Mouse (Mus musculus) heart, embryonic 15.5 days (tissue): ENCODE measurements around the gene Frmd4a. TPM values are rescaled to one million over a fixed set of nuclear protein-coding genes. Genes with fewer than 3 reads are reported as not detected.
A peak's percentile ranks its signal among the peaks of the same experiment; 100 is the strongest.
"Not testable (repeated sequence)": the region's sequence is repeated elsewhere in the genome, so short reads cannot be mapped to it uniquely, and the experiment has no call there.

ENCODE experiments used
- ATAC-seq: fragments of 200-750 bp; cut with Nextera tagmentation; replicated peaks from 2 replicates; pipeline ENCODE4 v1.8.0; 2017; ENCODE audit warnings: low read depth, moderate TSS enrichment; ENCODE audit not compliant: insufficient number of reproducible peaks, insufficient read depth, low FRiP score
- H3K27ac ChIP-seq: fragments of 300-500 bp; sonication (generic); 2 replicates; pipeline ENCODE4 v1.5.1; 2015; ENCODE audit warnings: mild to moderate bottlenecking, inconsistent platforms
- H3K27me3 ChIP-seq: fragments of 300-500 bp; sonication (generic); 2 replicates; pipeline ENCODE4 v1.6.1; 2015; ENCODE audit warnings: inconsistent platforms
- H3K36me3 ChIP-seq: fragments of 300-500 bp; sonication (generic); 2 replicates; pipeline ENCODE4 v1.6.1; 2015; ENCODE audit warnings: mild to moderate bottlenecking, inconsistent platforms
- H3K4me1 ChIP-seq: fragments of 300-500 bp; sonication (generic); replicated peaks from 2 replicates; pipeline ENCODE4 v1.6.1; 2015; ENCODE audit warnings: inconsistent platforms
- H3K4me2 ChIP-seq: fragments of 300-500 bp; sonication (generic); 2 replicates; pipeline ENCODE4 v1.6.1; 2015; ENCODE audit warnings: inconsistent platforms, mild to moderate bottlenecking, moderate library complexity
- H3K4me3 ChIP-seq: fragments of 300-500 bp; sonication (generic); 2 replicates; pipeline ENCODE4 v1.5.1; 2015; ENCODE audit warnings: mild to moderate bottlenecking, inconsistent platforms
- H3K9ac ChIP-seq: fragments of 300-500 bp; sonication (generic); 2 replicates; pipeline ENCODE4 v1.6.1; 2015; ENCODE audit warnings: mild to moderate bottlenecking, inconsistent platforms
- H3K9me3 ChIP-seq: fragments of 300-500 bp; sonication (generic); replicated peaks from 2 replicates; pipeline ENCODE4 v1.6.1; 2016; ENCODE audit warnings: inconsistent platforms
- WGBS: fragments of 180-500 bp; shearing (Covaris S2); methylation state at CpG from one replicate; pipeline ENCODE4 v1.1.7; 2015; ENCODE audit warnings: mixed read lengths; 5-methylcytosine and 5-hydroxymethylcytosine counted together
- polyA plus RNA-seq: library from polyadenylated mRNA; unstranded; fragments of >200 nt; fragmentation: Nextera tagmentation; extraction: Ambion mirVana; gene quantifications from 2 replicates; pipeline ENCODE4 v1.2.1, GENCODE M21; 2015

The Frmd4a gene
- polyA plus RNA-seq, 1 experiment from 2014 or later, result 15.6 TPM

DNA sequence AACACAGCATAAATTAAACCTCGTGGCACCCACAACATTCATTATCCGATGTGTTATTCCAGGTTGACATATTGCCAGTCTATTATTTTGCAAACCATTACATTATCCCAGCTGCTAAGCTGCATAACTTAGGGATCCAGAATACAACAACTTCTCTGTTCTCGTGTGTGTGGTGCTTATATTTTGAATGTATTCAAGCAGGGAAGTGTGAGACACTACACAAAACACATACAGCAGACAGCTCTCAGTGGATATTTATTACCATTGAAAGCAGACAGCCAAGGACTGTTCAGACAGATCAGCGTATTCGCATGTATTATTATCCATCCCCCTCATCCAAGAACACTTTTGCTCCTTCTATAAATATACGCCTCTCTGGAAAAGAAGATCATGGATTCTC, 289.6 kb downstream of the Frmd4a start:
- peaks cover 12% of the 10 kb centered on the region for H3K4me1 ChIP-seq
- no peaks in the 10 kb centered on the region for H3K36me3 ChIP-seq
- no peak overlapping the region for H3K9ac ChIP-seq
- no peak overlapping the region for H3K4me3 ChIP-seq
- no peak overlapping the region for H3K27ac ChIP-seq
- H3K9me3 ChIP-seq, result no peaks in the 10 kb centered on the region
- no peak for ATAC-seq
- 63% methylated on average over 6 of the region's 6 CpGs for WGBS
- no peak overlapping the region for H3K4me2 ChIP-seq
- H3K27me3 ChIP-seq, result no peaks in the 10 kb centered on the region

DNA sequence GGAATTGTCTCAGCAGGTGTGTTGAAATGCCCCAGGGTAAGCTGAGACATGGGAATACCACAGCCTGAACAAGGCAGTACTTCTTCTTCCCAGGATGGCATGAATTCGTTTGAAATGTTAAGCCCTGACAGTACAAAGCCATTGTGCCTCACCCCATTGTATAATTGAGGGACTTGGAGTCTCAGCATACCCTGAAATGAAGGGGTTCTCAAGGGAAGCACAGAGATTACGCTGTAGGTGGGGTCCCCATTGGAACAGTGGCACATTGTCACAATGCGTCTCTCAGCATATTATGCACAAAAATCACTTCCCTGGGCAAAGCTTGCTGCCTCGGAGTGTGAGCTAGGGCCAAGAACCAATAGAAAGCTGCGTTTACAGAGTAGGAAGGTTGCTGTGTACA, 297.0 kb downstream of the Frmd4a start:
- Histone ChIP-seq H3K4me3 (no peak overlapping the region), H3K4me1 (peaks cover 4% of the 10 kb centered on the region), H3K27me3 (no peaks in the 10 kb centered on the region), H3K27ac (no peak overlapping the region), H3K36me3 (no peaks in the 10 kb centered on the region), H3K4me2 (no peak overlapping the region), H3K9me3 (no peaks in the 10 kb centered on the region), H3K9ac (no peak overlapping the region)
- no peak for ATAC-seq
- 81% methylated on average over 5 of the region's 5 CpGs for WGBS

GRCm38 (mm10) chr2:4316589-4316988, 299.1 kb downstream of the Frmd4a start:
- WGBS, result 44% methylated on average over 2 of the region's 2 CpGs
- no peak overlapping the region for H3K27ac ChIP-seq
- ATAC-seq, result no peak

DNA sequence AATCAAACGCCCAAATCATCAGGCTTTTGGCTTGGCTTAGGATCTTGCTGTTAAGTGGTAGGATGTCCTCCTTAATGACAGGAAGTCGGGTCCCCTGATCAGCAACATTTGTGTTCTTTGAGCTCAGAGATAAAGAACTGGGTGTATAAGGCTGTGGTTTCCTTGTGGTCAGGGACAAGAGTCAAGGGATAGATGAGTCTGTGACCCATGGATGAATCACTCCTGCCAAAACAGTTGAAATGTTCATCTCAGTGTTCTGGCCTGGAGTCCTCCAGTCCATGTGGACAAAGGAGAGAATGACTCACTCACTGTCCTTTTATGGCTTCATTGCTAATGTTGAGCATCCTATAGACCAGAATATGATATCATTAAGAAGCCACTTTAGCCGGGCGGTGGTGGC, 300.6 kb downstream of the Frmd4a start:
- H3K4me2 ChIP-seq, result no peak overlapping the region
- no peaks in the 10 kb centered on the region for H3K36me3 ChIP-seq
- no peak overlapping the region for H3K4me3 ChIP-seq
- no peak for ATAC-seq
- H3K27ac ChIP-seq, result no peak overlapping the region
- no peak overlapping the region for H3K9ac ChIP-seq
- 50% methylated on average over 4 of the region's 4 CpGs for WGBS
- H3K9me3 ChIP-seq, result no peaks in the 10 kb centered on the region
- no peaks in the 10 kb centered on the region for H3K27me3 ChIP-seq
- no peaks in the 10 kb centered on the region; the same call in 1 of the 2 replicates for H3K4me1 ChIP-seq

More at GRCm38 (mm10) chr2:4316589-4316988, 299.1 kb downstream of the Frmd4a start:
- Histone ChIP-seq H3K4me2 (no peak overlapping the region), H3K4me3 (no peak overlapping the region), H3K4me1 (peaks cover 4% of the 10 kb centered on the region), H3K9ac (no peak overlapping the region), H3K9me3 (no peaks in the 10 kb centered on the region), H3K36me3 (no peaks in the 10 kb centered on the region), H3K27me3 (no peaks in the 10 kb centered on the region)

- Histone ChIP-seq H3K27me3 (no peaks in the 10 kb centered on the region), H3K9ac (no peak overlapping the region), H3K4me2 (peak overlapping the region; percentile 29), H3K4me3 (no peak overlapping the region), H3K4me1 (peaks cover 34% of the 10 kb centered on the region), H3K27ac (peak overlapping the region; percentile 83), H3K36me3 (no peaks in the 10 kb centered on the region), H3K9me3 (no peaks in the 10 kb centered on the region)
- peak; percentile 60 for ATAC-seq
- 37% methylated on average over 9 of the region's 9 CpGs for WGBS
Measured at GRCm38 (mm10) chr2:4326241-4327010, 308.9 kb downstream of the Frmd4a start.

DNA sequence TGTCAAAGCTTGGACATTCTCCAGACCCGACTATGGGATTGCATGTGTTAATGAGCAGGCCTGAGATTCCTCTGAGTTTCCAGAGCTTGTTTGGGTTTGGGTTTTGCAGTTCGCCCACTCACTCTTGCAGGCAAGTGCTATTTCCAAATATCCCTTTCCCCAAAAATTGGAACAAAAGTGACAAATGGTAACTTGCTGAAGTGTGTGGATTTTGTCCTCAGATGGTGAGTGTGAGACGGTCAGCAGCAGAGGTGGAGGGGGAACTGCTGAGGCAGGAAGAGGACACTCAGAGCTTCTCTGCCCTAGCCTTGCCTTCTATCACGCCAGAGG, 309.5 kb downstream of the Frmd4a start:
- H3K9ac ChIP-seq, result no peak overlapping the region
- no peak for ATAC-seq

DNA sequence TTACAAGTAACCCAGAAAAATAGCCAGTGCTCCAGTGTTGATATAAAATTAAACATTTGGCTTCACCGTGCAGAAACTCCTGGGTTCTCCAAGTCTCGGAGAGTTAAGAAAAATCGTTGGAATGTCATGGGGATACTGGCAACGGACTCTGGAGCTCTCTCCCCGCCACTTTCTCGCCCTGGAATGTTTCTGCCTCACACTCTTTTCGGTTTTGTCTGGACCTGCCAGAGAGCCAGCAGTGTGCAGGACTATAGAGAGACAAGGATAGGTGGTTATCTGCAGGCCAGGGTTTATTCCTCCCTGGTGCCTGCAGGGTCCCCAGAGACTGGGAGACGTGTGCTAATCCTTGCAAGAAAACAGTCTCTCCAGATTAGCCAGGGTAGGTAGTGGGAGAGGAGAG, 314.9 kb downstream of the Frmd4a start:
- H3K4me2 ChIP-seq, result no peak overlapping the region
- peak overlapping the region; percentile 55 for H3K27ac ChIP-seq
- no peaks in the 10 kb centered on the region for H3K9me3 ChIP-seq
- H3K27me3 ChIP-seq, result no peaks in the 10 kb centered on the region
- H3K9ac ChIP-seq, result no peak overlapping the region
- H3K4me1 ChIP-seq, result peaks cover 53% of the 10 kb centered on the region
- 0 out of 2 replicates have a peak, but pooled peaks have one; percentile 12 for ATAC-seq
- no peaks in the 10 kb centered on the region for H3K36me3 ChIP-seq
- H3K4me3 ChIP-seq, result no peak overlapping the region
- WGBS, result 31% methylated on average over 8 of the region's 8 CpGs

More for the DNA sequence above, 309.5 kb downstream of the Frmd4a start:
- no peaks in the 10 kb centered on the region for H3K27me3 ChIP-seq
- H3K4me3 ChIP-seq, result no peak overlapping the region
- H3K36me3 ChIP-seq, result no peaks in the 10 kb centered on the region
- H3K9me3 ChIP-seq, result no peaks in the 10 kb centered on the region
- peaks cover 36% of the 10 kb centered on the region for H3K4me1 ChIP-seq
- H3K4me2 ChIP-seq, result peak overlapping the region; percentile 29; the same call in 1 of the 2 replicates
- peak overlapping the region; percentile 83 for H3K27ac ChIP-seq
- 36% methylated on average over 4 of the region's 4 CpGs for WGBS

GRCm38 (mm10) chr2:4334201-4334600, 316.7 kb downstream of the Frmd4a start:
- no peaks in the 10 kb centered on the region for H3K36me3 ChIP-seq
- peak; percentile 51; the same call in 1 of the 2 replicates for ATAC-seq
- H3K9ac ChIP-seq, result no peak overlapping the region
- H3K4me3 ChIP-seq, result no peak overlapping the region
- no peaks in the 10 kb centered on the region for H3K27me3 ChIP-seq
- H3K9me3 ChIP-seq, result no peaks in the 10 kb centered on the region
- H3K4me1 ChIP-seq, result peaks cover 56% of the 10 kb centered on the region
- WGBS, result 24% methylated on average over 4 of the region's 4 CpGs
- peak overlapping the region; percentile 20; the same call in 1 of the 2 replicates for H3K27ac ChIP-seq
- H3K4me2 ChIP-seq, result 0 out of 2 replicates have a peak overlapping the region, but pooled peaks have one; percentile 14

- H3K4me3 ChIP-seq, result no peak overlapping the region
- H3K36me3 ChIP-seq, result no peaks in the 10 kb centered on the region
- no peak for ATAC-seq
- H3K9ac ChIP-seq, result no peak overlapping the region
- WGBS, result 58% methylated on average over 5 of the region's 5 CpGs
- H3K27me3 ChIP-seq, result no peaks in the 10 kb centered on the region
- no peak overlapping the region for H3K27ac ChIP-seq
- peaks cover 55% of the 10 kb centered on the region for H3K4me1 ChIP-seq
- H3K4me2 ChIP-seq, result no peak overlapping the region
- H3K9me3 ChIP-seq, result no peaks in the 10 kb centered on the region
Measured at GRCm38 (mm10) chr2:4334936-4335335, 317.4 kb downstream of the Frmd4a start.

DNA sequence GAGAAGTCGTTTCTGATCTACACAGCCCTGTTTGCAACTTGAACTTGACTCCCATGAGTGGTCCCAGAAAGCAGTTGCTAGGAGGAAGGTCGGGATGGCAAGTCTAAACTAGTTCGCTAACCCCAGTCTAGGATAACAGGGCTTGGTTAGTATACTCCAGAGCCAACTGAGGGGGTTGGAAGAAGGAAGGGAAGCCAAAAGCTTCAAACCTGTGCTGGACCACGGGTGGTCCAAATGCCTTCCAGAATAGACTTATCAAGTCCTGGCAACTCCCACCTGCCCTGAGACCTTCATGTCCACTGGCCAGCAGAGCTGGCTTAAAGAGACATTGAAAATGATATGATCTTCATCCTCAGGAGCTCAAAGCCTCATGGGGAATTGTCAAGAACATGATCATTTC, 318.4 kb downstream of the Frmd4a start:
- WGBS, result 72% methylated on average over 4 of the region's 4 CpGs
- Histone ChIP-seq H3K9ac (no peak overlapping the region), H3K9me3 (no peaks in the 10 kb centered on the region)

GRCm38 (mm10) chr2:4338290-4338689, 320.8 kb downstream of the Frmd4a start:
- not testable (repeated sequence) for H3K4me3 ChIP-seq, H3K27me3 ChIP-seq, ATAC-seq, H3K4me2 ChIP-seq, H3K36me3 ChIP-seq, H3K9ac ChIP-seq, H3K9me3 ChIP-seq
- Histone ChIP-seq H3K4me1 (peaks cover 29% of the 10 kb centered on the region), H3K27ac (0 out of 2 replicates have a peak overlapping the region, but pooled peaks have one; percentile 41)
- 37% methylated on average over 8 of the region's 8 CpGs for WGBS

More for the DNA sequence above, 318.4 kb downstream of the Frmd4a start:
- no peak overlapping the region for H3K27ac ChIP-seq
- H3K4me3 ChIP-seq, result no peak overlapping the region
- H3K27me3 ChIP-seq, result no peaks in the 10 kb centered on the region
- H3K36me3 ChIP-seq, result no peaks in the 10 kb centered on the region
- no peak overlapping the region for H3K4me2 ChIP-seq
- ATAC-seq, result no peak
- H3K4me1 ChIP-seq, result peaks cover 45% of the 10 kb centered on the region

GRCm38 (mm10) chr2:4339128-4339527, 321.6 kb downstream of the Frmd4a start:
- Histone ChIP-seq H3K4me1 (peaks cover 21% of the 10 kb centered on the region), H3K4me3 (no peak overlapping the region), H3K27me3 (no peaks in the 10 kb centered on the region), H3K27ac (peak overlapping the region; percentile 41; the same call in 1 of the 2 replicates), H3K4me2 (no peak overlapping the region), H3K36me3 (no peaks in the 10 kb centered on the region), H3K9me3 (no peaks in the 10 kb centered on the region), H3K9ac (no peak overlapping the region)
- no peak for ATAC-seq
- 27% methylated on average over 4 of the region's 4 CpGs for WGBS
